Mouse (Mus musculus) urinary bladder, adult 2 months (tissue): ENCODE results near the gene Gja5. TPM values are rescaled to one million over a fixed set of nuclear protein-coding genes. Genes with fewer than 3 reads are reported as not detected.

Experiments
- DNase-seq: peaks from one replicate; pipeline ENCODE4 v3.0.0; 2022; ENCODE audit warnings: low spot score
- polyA plus RNA-seq: library from polyadenylated mRNA; depleted of rRNA; stranded (reverse); fragments of >200 nt; gene quantifications from 2 replicates; pipeline ENCODE4 v1.2.3, GENCODE M21; 2012; rRNA removed

Gene Gja5
- polyA plus RNA-seq: 4.4 and 5.5 TPM in 2 replicates

DNA sequence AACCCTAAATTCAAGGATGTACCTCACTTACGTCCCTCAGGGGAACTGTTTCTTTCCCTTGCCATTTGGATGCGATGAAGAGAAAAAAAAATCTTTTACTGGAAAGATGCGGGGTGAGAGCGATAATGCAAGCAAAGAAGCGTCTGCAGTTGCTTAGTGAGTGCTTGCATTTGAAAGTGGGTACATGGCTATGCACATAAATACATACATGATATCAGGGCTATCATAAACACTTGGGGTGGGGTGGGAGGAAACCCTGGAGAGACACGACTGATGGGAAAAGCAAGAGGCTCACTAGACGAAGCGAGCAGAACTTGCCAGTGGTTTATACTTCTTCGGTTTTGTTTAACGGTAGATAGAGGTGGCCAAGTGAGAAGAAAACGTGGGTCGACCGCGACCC is at the start of gene Gja5:
Gja5 (plus strand) TSS at position 301 of the 400 bp plus-strand sequence.
- DNase-seq: no peak

DNA sequence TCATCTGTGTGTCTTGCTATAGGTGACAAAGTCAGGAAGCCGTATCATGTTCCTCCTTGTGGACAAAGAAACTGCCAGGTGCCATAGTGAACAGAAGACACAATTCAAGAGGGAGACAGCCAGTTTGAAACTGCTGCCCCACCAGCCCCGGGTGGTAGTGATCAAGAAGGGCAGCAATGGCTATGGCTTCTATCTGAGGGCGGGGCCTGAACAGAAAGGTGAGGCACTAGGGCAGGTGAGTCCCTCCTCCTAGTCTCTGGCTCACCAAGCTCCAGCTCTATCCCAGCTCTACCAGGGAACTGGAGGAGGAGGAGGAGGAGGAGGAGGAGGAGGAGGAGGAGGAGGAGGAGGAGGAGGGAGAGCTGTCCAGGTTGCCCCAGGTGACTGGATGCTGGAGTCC is 48.7 kb upstream of the Gja5 start:
- DNase-seq: peak; percentile 15

DNA sequence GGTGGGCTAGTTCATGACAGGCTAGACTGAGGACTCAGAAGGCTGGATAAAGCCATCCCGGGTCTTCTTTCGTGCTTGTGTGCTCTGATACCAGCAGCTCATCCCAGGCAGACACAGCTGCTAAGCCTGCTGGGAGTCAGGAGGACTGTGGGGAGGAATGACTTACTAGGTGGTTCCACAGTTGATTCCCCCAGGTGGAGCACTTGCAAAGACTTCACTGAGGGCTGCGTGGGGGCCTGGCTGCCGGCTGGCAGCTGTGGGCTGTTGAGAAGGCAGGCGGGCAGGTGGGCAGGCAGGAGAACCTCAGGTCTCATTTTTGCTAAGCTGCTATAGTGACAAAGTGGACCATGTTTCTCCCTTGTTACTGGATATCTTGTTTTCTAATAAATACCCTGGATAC is 44.0 kb upstream of the Gja5 start:
- DNase-seq: peak; percentile 7

DNA sequence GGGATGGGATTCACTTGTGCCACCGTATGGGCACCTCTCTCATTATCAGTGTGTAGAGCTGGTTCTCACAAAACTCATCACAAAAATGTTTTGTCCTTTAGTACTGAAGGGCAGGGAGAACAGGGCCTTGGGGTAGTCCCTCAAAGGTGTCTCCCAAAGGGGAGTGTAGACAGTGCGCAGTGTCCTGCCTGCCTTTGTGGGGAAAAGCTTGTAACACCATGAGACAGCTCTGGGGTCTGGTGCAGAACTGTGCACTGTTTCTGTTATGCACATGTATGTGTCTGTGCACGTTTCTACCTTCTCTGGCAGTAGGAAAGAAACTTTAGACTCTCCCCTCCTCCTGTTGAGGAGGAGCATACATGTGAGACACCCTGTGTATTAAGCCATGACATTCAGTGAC is 36.6 kb upstream of the Gja5 start:
- peak; percentile 6 for DNase-seq

DNA sequence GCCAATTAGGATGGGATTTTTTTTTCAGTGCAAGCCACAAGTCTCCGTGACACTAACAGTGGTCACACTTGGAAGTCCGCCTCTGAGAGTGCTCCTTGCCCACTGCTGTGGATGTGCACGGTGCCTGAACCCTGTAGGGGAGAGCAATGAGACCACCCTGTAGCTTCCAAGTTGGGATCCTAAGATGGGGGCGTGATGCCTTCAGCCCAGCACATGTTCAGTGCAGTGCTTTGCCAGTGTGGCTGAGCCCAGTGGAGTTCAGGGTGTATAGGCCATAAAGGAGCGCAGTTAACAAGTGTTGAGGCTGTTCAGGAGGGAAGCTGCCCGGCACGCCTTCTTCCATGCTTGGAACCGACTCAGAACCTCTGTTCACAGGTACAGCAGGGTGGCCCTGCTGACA is 35.9 kb upstream of the Gja5 start:
- DNase-seq: peak; percentile 14

DNA sequence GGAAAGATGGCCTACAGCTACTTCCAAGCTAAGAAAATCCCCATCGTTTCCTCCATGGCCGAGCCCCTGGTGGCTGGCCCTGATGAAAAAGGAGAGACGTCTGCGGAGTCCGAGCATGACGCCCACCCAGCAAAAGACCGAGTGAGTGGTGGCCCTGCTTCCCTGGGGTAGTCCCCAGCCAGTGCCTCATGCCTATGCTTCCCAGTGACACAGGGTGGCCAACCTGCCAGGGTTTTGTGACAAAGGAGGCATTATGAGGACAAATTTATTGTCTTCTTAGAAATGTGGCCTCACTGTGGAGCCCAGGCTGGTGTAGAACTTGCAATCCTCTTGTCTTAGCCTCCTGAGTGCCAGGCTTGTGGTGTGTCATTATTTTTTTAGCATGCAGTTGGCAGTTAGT is 35.4 kb upstream of the Gja5 start:
- DNase-seq: no peak

DNA sequence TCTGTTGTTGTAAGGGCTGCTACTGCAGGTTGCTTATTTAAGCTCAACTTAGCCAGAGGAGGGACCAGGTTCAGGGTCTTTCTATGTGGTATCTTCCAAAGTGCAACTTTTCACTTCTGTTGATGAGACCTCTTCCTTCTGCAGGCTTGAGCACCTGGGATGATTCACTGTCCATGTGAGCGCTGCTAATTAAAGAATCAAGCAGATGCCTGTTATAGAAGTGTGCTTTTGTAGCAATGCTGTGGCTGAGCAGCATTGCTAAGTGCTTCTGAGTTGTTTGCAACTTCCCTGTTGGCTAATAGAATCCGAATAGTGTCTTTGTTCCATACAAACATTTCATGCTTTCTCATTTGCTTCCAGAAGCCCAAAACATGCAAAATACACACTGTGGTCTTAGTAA is 34.2 kb upstream of the Gja5 start:
- no peak for DNase-seq

DNA sequence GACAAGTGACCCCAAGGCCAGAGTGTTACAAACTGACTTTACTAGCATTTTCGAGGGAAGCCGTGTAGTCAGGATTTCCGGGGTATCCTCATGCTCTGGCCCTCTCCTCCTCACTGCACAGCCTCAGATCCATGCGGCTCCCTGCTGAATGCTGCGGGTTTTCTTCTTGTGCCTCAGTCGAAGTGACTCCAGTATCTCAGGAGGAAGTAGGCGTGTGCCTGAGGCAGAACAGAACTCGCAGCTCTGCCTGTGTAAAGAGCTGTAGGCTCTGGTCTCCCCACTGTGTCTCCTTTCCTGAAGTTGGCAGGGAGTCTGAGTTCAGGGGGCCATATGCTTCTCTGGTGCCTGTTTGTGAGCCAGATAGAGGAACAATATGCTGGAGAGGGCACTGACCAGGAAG is 33.4 kb upstream of the Gja5 start:
- DNase-seq: peak; percentile 9

DNA sequence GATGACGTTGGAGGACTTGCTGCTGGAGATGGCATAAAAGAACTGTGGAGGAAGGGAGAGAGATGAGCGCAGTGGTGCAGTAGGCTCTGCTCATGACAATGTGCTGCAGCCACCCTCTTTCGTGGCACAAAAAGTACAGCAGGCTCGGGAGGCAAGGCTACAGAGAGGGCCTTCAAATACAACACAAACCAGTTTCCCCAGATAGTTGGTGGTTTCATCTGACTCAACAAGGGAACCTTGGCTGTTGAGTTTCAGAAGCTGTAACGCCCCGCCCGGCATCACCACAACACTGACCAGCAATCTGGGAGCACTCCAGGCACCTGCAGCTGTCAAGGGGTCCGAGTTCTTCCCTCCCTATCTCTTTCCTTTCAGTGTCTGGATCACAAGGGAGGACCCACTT is 32.0 kb upstream of the Gja5 start:
- peak; percentile 10 for DNase-seq

DNA sequence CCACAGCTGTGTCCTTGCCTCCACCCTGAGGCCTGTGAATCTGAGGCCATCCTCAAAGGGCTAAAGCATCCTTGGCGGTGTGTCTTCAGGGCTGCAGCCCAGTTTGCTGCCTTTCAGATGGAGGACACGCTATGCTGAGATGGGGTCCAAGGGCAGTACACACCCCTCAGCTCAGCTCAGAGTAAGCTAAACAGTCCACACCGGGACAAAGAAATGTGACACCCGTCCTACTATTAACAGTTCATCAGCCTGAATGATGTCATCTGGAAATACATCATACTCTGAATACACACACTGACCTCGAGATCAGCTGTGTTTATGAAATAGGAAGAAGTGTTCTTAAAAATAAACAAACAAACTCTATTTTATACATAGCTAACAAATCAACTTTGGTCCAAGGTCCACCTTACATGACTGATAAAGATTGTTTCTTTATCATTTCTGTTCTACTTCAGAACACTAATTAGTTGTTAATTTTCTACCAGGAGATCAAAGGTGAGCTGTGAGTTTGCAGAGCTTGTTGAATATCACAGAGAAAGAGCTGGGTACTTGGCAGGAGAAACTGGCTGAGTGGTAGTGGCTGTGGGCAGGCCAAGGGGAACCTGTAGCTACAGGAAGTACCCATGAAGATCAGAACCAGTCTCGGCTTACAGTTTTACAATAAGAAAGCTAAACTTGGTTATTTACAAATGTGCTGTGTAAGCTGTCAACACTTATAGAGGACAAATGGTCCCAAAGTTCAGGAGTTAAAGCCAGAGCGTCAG is 29.5 kb upstream of the Gja5 start:
- no peak for DNase-seq

DNA sequence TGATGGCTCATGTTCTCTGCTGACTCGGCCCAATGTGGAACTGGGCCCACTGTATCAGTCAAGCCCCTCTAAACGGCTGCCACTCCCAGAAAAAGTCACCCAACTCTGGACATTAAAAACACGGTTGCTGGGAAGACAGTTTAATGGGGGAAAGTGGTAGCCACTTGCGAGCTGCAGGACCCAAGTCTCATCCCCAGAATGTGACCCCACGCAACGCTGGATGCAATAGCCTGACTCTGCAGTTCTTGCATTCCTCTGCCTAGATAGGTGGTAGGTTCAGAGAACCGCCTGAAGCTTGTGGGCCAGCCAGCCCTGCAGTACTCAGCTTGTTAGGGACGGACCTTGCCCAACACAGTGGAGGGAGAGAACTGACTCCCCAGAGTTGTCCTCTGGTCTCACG is 25.0 kb upstream of the Gja5 start:
- no peak for DNase-seq

DNA sequence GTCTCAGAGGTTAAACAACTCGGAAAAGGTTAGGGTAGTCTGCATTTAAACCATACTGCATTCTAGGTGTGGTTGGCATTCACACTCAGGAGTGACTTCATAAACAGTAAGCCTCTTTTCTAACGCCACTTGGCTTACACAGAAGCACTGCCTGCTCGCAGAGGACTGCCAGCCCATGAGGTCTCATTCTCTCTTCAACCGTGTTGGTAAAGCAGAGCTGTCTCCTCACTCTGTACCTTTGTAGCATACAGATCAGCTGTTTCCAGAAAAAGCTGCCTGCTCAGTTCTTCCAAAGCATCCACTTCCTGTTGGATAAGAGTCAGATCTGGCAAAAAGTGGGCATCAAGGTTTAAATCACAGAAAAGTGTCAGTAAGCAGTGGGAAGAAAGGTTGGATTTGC is 24.1 kb upstream of the Gja5 start:
- no peak for DNase-seq

DNA sequence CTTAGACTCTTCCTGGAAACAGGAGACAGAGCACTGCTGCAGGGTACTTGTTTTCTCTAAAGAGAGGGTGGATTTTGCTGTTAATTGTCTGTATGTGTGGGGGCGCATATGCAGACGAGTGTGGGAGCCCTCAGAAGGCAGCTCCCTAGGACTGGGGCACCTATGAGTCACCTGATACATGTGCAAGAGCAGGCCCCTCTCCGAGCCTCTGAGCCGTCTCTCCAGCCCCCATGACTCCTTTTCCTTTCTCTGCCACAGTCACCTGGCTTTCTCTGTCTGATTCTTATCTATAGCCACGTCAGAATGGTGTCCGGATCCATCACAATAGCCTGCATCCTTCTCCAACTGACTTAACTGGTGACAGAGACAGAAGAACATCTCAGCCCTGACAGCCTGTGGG is 22.9 kb upstream of the Gja5 start:
- no peak for DNase-seq

DNA sequence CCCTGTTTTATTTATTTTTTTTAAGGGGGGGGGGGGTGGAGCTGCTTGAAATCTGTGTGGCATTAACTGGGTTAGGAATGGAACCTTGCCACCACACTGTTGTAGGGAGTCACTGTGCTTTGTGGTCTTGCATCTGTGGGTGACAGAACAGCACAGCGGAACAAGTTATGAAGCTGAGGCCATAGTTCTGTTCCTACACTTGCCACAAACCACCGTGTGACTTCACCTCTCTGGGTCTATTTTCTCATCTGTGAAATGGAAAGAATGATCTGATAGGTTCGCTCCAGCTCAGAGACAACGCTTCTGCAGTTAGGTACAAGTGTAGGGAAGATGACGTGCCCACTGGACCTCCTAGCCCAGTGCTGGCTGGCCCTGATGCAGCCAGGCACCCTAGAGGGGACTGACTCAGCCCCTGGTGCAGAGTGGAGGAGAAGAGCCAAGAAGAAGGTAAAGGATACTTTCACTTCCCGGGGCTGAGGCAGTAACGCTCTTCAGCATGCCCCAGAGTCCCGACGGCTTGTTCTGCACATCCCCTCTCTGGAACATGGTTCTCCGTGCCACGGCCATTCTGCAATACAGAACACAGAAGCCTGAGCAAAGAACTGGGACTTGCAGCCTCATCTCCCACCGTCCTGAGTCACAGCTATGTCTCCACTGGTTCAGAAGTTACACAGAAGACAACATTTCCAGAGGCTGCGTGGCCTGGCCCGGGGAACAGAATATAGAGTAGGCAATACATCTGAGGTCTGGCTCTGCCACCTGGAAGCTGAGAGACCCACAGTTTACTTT is 22.2 kb upstream of the Gja5 start:
- DNase-seq: no peak

DNA sequence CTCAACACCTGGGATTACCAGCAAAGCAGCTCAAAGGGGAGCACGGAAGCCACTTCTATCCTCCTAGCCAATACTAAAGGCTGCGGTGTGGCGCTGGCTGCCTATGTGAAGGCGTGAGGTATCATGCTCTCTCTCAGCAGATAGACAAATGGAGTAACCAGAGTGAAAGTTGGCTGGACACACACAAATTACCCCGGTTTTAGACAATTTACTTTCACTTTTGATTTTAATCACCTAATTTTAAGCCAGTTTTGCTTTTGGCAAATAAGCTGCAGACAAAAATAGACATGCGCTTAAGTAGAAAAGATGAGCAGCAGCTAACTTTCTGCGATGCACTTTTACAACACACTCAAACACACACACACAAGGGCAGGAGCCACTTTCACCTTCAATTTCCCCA is 20.8 kb upstream of the Gja5 start:
- no peak for DNase-seq

DNA sequence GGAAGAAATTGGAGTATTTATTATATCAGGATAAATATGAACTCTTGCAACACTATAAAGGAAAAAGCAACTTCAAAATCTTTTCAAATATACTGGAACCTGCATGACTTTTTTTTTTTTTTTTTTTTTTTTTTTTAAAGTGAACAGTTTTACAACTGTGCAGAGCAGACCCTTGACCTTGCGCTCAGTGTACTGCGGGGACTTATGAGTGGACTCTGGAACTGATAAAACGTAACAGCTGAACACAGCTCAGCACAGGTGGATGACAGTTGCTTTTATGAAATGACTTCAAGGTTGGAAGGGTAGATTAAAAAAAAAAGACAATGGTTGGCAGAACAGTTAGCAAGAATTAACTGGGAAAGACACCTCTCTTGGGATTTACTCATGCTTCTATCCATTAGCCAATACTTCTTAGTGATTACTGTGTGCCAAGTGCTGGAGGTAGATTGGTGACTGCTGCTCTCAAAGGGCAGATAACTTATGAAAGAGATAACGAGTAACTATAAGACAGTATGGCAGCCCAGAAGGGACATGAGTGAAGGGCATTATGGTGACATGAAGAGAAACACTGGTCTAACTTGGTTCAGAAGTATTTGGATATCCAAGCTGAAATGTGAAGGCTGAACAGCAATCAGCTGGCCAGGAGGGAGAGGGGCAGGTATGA is 2.0 kb upstream of the Gja5 start:
- DNase-seq: no peak

DNA sequence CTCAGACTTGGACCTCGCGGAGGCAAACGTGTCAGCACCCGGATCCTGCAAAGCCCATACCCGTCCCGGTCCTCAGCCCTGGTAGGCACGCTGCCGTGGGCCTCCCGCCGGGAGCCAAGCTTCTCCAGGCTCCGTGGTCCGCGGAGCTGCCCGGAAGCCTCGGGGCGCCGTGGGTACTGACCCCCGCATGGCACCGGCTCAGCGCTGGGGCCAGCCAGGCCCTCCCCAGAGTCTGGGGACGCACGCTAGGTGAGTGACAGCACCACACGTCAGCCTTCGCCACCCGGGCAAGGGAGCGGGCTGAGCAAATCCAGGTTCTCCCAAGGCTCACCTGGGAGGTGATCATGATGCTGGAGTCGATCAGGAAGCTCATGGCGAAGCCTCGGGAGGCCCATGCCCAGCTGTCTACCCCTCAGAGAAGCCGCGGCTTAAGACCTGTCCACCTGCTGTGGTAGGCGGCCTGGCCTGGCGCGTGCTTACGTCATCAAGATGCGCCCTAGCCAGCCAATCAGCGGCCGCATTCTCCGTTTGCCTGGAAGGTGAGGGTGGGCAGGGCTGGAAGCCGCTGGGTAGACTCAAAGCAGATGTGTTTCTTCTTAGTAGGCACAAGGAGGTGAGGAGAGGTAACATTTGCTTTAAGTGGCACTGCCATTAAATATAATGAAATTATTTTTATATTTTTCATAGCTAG is 503 bp downstream of the Gja5 start, which contains the start of gene Gpr89:
Gpr89 (minus strand) TSS at position 496 of the 691 bp plus-strand sequence.
- peak; percentile 88 for DNase-seq

DNA sequence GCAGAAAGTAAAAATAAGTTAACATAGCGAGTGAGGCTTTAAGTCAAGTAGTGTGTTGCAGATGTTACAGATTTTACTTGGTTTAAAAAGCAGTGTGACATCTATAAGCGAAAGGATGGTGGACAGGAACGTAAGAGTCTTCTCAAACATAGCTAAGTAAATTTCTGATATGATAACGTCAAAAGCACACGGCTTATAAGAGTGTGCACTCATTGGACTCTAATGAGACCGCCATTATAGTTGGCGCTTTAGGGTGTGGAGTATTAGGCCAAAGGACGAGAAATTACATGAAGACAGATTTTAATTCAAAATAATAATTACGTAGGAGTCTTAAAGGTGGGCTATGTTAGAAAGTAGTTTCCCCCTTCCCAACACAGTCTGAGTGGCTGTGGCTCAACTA is 1.1 kb downstream of the Gja5 start:
- DNase-seq: no peak

DNA sequence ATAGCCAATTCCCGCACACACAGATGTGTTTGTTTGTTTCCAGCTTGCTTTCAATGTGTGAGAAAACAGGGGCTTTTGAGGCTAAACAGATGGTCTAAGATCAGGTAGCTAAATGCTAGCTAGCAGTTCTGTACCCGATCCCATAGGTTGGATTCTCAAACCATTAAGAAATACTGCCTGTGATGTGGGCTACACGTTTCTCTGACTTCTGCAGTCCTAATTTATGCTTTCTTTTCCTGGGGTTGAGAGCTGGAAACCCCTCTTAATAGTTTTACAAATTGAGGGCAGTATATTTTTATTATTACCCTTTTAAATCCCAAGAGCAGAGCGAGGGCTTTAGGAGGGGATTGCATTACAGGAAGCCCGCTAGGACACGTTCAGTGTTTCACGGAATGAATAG is 16.5 kb downstream of the Gja5 start:
- no peak for DNase-seq

DNA sequence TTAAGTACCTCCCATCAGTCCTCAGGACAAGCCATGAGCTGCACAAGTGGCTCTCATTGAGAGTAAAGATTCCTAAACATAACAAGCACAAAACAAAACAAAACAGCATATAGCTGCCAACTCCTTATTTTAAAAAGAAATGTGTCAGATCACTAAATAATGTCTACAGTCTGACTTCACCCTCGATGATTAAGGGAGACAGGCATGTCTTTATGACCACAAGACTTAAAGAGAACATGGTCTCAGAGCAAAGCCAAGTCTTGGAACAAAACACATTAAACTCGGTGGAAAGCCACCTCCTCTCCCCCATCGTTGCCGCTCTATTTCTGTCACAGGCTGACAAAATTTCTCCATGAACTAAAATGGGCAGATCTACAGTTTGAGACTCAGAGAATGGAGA is 20.1 kb downstream of the Gja5 start:
- no peak for DNase-seq

DNA sequence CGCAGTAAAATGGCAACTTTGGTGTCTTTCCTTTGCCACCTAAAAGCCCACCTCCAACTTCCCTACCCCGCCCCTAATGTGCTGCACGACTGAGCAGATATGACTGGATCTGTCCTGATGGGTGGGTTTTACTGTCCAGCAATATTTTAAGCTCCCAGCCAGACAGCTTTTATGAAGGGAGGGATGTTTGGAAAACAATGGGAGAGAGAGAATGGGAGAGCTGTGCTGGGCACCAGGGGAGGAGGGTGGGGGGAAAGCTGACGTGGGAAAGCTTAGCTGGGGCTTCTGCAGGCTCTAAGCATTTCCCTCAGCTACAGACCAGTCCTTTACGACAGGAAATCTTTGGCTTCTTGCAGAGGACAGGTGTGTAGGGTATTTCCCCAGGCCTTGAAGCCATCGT is 21.4 kb downstream of the Gja5 start, which contains the start of gene Gja8:
Gja8 (minus strand) TSS at position 101 of the 400 bp plus-strand sequence.
- no peak for DNase-seq

DNA sequence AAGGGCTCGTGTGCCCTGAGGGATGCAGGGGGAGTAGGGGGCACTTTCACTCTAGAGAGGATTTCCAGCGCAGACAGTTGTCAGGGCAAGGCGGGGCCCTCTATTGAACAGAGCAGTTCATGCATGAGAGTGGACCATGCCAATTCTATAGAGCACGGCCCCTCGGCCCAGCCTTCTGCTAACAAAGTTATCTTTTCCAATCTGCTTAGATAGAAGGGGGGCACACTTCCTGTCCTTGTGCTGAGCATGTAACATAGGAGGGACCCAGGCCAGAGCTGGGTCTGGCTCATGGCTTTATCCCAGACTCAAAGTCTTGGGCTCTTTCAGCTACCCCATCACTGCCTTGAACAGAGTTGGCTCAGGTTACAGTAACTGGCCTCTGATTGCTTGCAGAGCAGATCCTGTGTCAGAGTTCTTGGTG is 26.8 kb downstream of the Gja5 start:
- no peak for DNase-seq
